8 mouse cellular contexts compared by ENCODE assay signal in the genomic region with DNA sequence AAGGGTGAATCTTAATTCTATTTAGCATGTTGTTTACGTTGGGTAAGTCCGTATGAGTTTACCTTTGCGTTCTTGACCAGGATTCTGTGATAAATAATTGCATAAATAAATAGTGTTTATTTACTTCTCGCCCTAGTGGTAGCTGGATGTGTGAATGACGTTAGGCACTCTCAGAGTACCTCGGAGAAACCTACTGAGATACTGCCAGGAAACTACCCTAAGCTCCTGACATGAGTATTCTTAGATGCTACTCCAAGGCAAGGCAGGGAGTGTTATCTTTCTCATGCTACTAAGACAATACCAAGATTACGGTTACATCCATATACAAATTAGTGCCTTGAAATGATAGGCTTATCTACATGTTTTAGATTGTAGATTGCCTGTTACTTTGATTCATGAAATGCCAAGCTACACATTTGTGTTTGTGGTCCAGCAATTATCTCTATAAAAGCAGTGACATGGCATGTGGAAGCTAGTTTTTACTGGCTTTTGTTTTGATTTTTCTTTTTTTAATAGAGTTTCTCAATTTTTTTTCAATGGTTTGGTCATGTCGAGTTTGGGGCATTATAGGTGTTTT. TPM values are rescaled to one million over a fixed set of nuclear protein-coding genes. Genes with fewer than 3 reads are reported as not detected.
DNase-seq lines count a peak whose midpoint lies in the region; ATAC-seq and TF ChIP-seq lines count a peak whose summit lies in the region.

No protein-coding gene starts in this region.

- peak overlapping the region; percentile 90 for H3K9ac ChIP-seq in neural tube, embryonic 11.5 days (ENCODE audit: low read length)
- peak overlapping the region; percentile 94 for H3K9ac ChIP-seq in limb, embryonic 11.5 days (ENCODE audit: low read length)
- H3K9ac ChIP-seq in stomach, embryonic 16.5 days (ENCODE audit: low read length) = peak overlapping the region; percentile 97

- H3K27me3 ChIP-seq in neural tube, embryonic 11.5 days (ENCODE audit: control insufficient read depth, insufficient read depth, low read length) = no peaks in the 10 kb centered on the region
- no peaks in the 10 kb centered on the region for H3K27me3 ChIP-seq in embryonic facial prominence, embryonic 10.5 days (replicated peaks; ENCODE audit: low read depth, poor library complexity, severe bottlenecking)
- H3K27me3 ChIP-seq in limb, embryonic 11.5 days (ENCODE audit: control insufficient read depth, insufficient read depth, low read length) = no peaks in the 10 kb centered on the region
- H3K27me3 ChIP-seq in stomach, embryonic 16.5 days (ENCODE audit: control insufficient read depth, insufficient read depth, low read length) = no peaks in the 10 kb centered on the region
- no peaks in the 10 kb centered on the region for H3K27me3 ChIP-seq in thymus, adult 2 months (ENCODE audit: control insufficient read depth, insufficient read depth, low read length)

- H3K4me2 ChIP-seq in neural tube, embryonic 11.5 days (ENCODE audit: low read depth) = peak overlapping the region; percentile 53
- H3K4me2 ChIP-seq in limb, embryonic 11.5 days (ENCODE audit: low read depth, severe bottlenecking) = peak overlapping the region; percentile 84
- peak overlapping the region; percentile 67 for H3K4me2 ChIP-seq in stomach, embryonic 16.5 days (ENCODE audit: low read depth, low read length)

- peaks cover 4% of the 10 kb centered on the region for H3K4me1 ChIP-seq in neural tube, embryonic 11.5 days (ENCODE audit: control insufficient read depth, insufficient read depth, low read length)
- peaks cover 22% of the 10 kb centered on the region for H3K4me1 ChIP-seq in embryonic facial prominence, embryonic 10.5 days
- H3K4me1 ChIP-seq in limb, embryonic 11.5 days (ENCODE audit: control insufficient read depth, insufficient read depth, low read length) = peaks cover 5% of the 10 kb centered on the region; the same call in 1 of the 2 replicates
- peaks cover 15% of the 10 kb centered on the region for H3K4me1 ChIP-seq in stomach, embryonic 16.5 days (ENCODE audit: control insufficient read depth, insufficient read depth, low read length)
- H3K4me1 ChIP-seq in thymus, adult 2 months (replicated peaks; ENCODE audit: control insufficient read depth, insufficient read depth, low read length) = peaks cover 6% of the 10 kb centered on the region

- 0 out of 2 replicates have a peak, but pooled peaks cover 2% of the 10 kb centered on the region for H3K36me3 ChIP-seq in neural tube, embryonic 11.5 days (ENCODE audit: control insufficient read depth, insufficient read depth, low read length)
- H3K36me3 ChIP-seq in embryonic facial prominence, embryonic 10.5 days (replicated peaks) = peaks cover 29% of the 10 kb centered on the region
- H3K36me3 ChIP-seq in limb, embryonic 11.5 days (ENCODE audit: control insufficient read depth, insufficient read depth, low read length) = peaks cover 2% of the 10 kb centered on the region; the same call in 1 of the 2 replicates
- H3K36me3 ChIP-seq in stomach, embryonic 16.5 days (ENCODE audit: control insufficient read depth, insufficient read depth, low read length) = no peaks in the 10 kb centered on the region
- peaks cover 5% of the 10 kb centered on the region; the same call in 1 of the 2 replicates for H3K36me3 ChIP-seq in thymus, adult 2 months (ENCODE audit: control insufficient read depth, insufficient read depth, low read length)

- no peak overlapping the region for H3K27ac ChIP-seq in neural tube, embryonic 11.5 days (ENCODE audit: low read depth, low read length)
- peak overlapping the region; percentile 97 for H3K27ac ChIP-seq in embryonic facial prominence, embryonic 10.5 days (replicated peaks)
- no peak overlapping the region for H3K27ac ChIP-seq in limb, embryonic 11.5 days (replicated peaks; ENCODE audit: low read depth, low read length)
- H3K27ac ChIP-seq in stomach, embryonic 16.5 days (ENCODE audit: low read length) = peak overlapping the region; percentile 97; the same call in 1 of the 2 replicates
- no peak overlapping the region for H3K27ac ChIP-seq in thymus, adult 2 months (ENCODE audit: control insufficient read depth, insufficient read depth, low read length)

- no peak for TF ChIP-seq POLR2A in thymus, adult 2 months (IDR thresholded peaks at IDR 0.05; ENCODE audit: control insufficient read depth, extremely low read depth, insufficient read depth, low read length, poor library complexity)

- no peak for ATAC-seq in neural tube, embryonic 11.5 days (ENCODE audit: insufficient read depth, low FRiP score, low TSS enrichment)
- no peak for ATAC-seq in limb, embryonic 11.5 days (ENCODE audit: insufficient number of reproducible peaks, low FRiP score, low TSS enrichment, low read depth)
- no peak for ATAC-seq in stomach, embryonic 16.5 days (ENCODE audit: insufficient read depth, low FRiP score)

- no peaks in the 10 kb centered on the region for H3K9me3 ChIP-seq in neural tube, embryonic 11.5 days (ENCODE audit: control insufficient read depth, low read length)
- H3K9me3 ChIP-seq in embryonic facial prominence, embryonic 10.5 days = no peaks in the 10 kb centered on the region
- no peaks in the 10 kb centered on the region for H3K9me3 ChIP-seq in limb, embryonic 11.5 days (ENCODE audit: control insufficient read depth, low read length)
- no peaks in the 10 kb centered on the region for H3K9me3 ChIP-seq in stomach, embryonic 16.5 days (replicated peaks; ENCODE audit: control insufficient read depth, low read length)

- no peak for TF ChIP-seq CTCF in thymus, adult 2 months (IDR thresholded peaks at IDR 0.05; ENCODE audit: borderline replicate concordance, control insufficient read depth, extremely low read depth, insufficient read depth, low read length, poor library complexity)

- DNase-seq in neural tube, embryonic 11.5 days (ENCODE audit: low spot score) = no peak
- DNase-seq in neural tube, embryonic 10.5 days (ENCODE audit: extremely low spot score, low spot score) = no peak
- no peak for DNase-seq in embryonic facial prominence, embryonic 10.5 days (ENCODE audit: low spot score)
- no peak for DNase-seq in limb, embryonic 11.5 days (ENCODE audit: low spot score)
- DNase-seq in yolk sac, embryonic 10.5 days (ENCODE audit: low spot score) = no peak
- no peak for DNase-seq in thymus, adult 2 months
- DNase-seq in gastrocnemius, adult 8-10 months (ENCODE audit: low spot score in 2 of 2) = no peak

- H3K4me3 ChIP-seq in neural tube, embryonic 11.5 days (ENCODE audit: low read depth, low read length) = peak overlapping the region; percentile 81
- peak overlapping the region; percentile 92 for H3K4me3 ChIP-seq in embryonic facial prominence, embryonic 10.5 days
- H3K4me3 ChIP-seq in limb, embryonic 11.5 days (ENCODE audit: low read depth, low read length) = peak overlapping the region; percentile 95
- peak overlapping the region; percentile 98 for H3K4me3 ChIP-seq in stomach, embryonic 16.5 days (replicated peaks; ENCODE audit: low read length)
- no peak overlapping the region for H3K4me3 ChIP-seq in thymus, adult 2 months (ENCODE audit: control insufficient read depth, insufficient read depth, low read length)

- 15% methylated on average over 8 of the region's 8 CpGs for WGBS in neural tube, embryonic 11.5 days
- 15% methylated on average over 8 of the region's 8 CpGs for WGBS in embryonic facial prominence, embryonic 10.5 days
- WGBS in limb, embryonic 11.5 days = 14% methylated on average over 8 of the region's 8 CpGs
- WGBS in stomach, embryonic 16.5 days = 5% methylated on average over 8 of the region's 8 CpGs
- 8% methylated on average over 8 of the region's 8 CpGs for WGBS in thymus, adult 2 months

RNA-seq across cellular contexts. Expression of gene Mageb3, which starts 1.4 kb away (rescaled TPM):
- polyA plus RNA-seq in neural tube, embryonic 11.5 days (2014; fragmentation: Nextera tagmentation; extraction: Ambion mirVana) = 0.26 and 0.44 TPM in 2 replicates
- polyA plus RNA-seq in embryonic facial prominence, embryonic 10.5 days (2016; fragmentation: Nextera tagmentation; extraction: Ambion mirVana) = 0.29 and 0.40 TPM in 2 replicates
- polyA plus RNA-seq in limb, embryonic 11.5 days (2014; fragmentation: Nextera tagmentation; extraction: Ambion mirVana) = 0.21 and 0.35 TPM in 2 replicates
- 0.05 and 0.09 TPM in 2 replicates for polyA plus RNA-seq in stomach, embryonic 16.5 days (2015; fragmentation: Nextera tagmentation; extraction: Ambion mirVana)
- polyA plus RNA-seq in thymus, adult 2 months (2012; rRNA removed) = 0.05 TPM in 1 of 2 replicates, not detected in the other
- total RNA-seq in gastrocnemius, adult 8-10 months (2022) = not detected

RNA-seq across cellular contexts. Expression of gene Ctdspl2, which starts 1.5 kb away (rescaled TPM):
- polyA plus RNA-seq in neural tube, embryonic 11.5 days (2014; fragmentation: Nextera tagmentation; extraction: Ambion mirVana) = 46.7 and 53.6 TPM in 2 replicates
- 58.4 and 63.5 TPM in 2 replicates for polyA plus RNA-seq in embryonic facial prominence, embryonic 10.5 days (2016; fragmentation: Nextera tagmentation; extraction: Ambion mirVana)
- 63.1 and 68.8 TPM in 2 replicates for polyA plus RNA-seq in limb, embryonic 11.5 days (2014; fragmentation: Nextera tagmentation; extraction: Ambion mirVana)
- polyA plus RNA-seq in stomach, embryonic 16.5 days (2015; fragmentation: Nextera tagmentation; extraction: Ambion mirVana) = 41.3 and 49.1 TPM in 2 replicates
- 14.7 and 14.8 TPM in 2 replicates for polyA plus RNA-seq in thymus, adult 2 months (2012; rRNA removed)
- total RNA-seq in gastrocnemius, adult 8-10 months (2022) = 1 to 10 TPM; 5.0 to 8.0 (median 6.4) TPM

Comparison
In these comparisons a context has a peak if more than half of its experiments do, and no peak if none do; other contexts are left out.
1. H3K27ac ChIP-seq: peak in embryonic facial prominence, embryonic 10.5 days (single experiment) and stomach, embryonic 16.5 days (single experiment); none in neural tube, embryonic 11.5 days (single experiment), limb, embryonic 11.5 days (single experiment) and thymus, adult 2 months (single experiment).
2. Peak in every context shown above with its lines, with median percentiles within 50 percentile points of each other: H3K4me2 ChIP-seq and H3K9ac ChIP-seq.